Mouse (Mus musculus) cerebellum, adult 11-12 months (tissue): ENCODE measurements around the gene Dock3.

ENCODE experiments used
- DNase-seq: peaks from one replicate; pipeline ENCODE4 v3.0.0; 2022

Gene Dock3

GRCm38 (mm10) chr9:106885901-106886731, 345.6 kb downstream of the Dock3 start:
- DNase-seq: peak; percentile 76

GRCm38 (mm10) chr9:106884996-106885900, 346.5 kb downstream of the Dock3 start:
- DNase-seq: peak; percentile 58

GRCm38 (mm10) chr9:106884306-106884705, 347.4 kb downstream of the Dock3 start:
- peak; percentile 31 for DNase-seq

- no peak for DNase-seq
These were observed 348.6 kb downstream of the Dock3 start for GRCm38 (mm10) chr9:106883085-106883484.

GRCm38 (mm10) chr9:106882176-106882575, 349.5 kb downstream of the Dock3 start:
- no peak for DNase-seq

- DNase-seq: no peak
These were observed 350.5 kb downstream of the Dock3 start for GRCm38 (mm10) chr9:106881071-106881755.

- DNase-seq: no peak
These were observed 352.2 kb downstream of the Dock3 start for GRCm38 (mm10) chr9:106879471-106879870.

GRCm38 (mm10) chr9:106876666-106877065, 355.0 kb downstream of the Dock3 start:
- DNase-seq: no peak

GRCm38 (mm10) chr9:106874216-106874615, 357.5 kb downstream of the Dock3 start:
- DNase-seq: no peak

GRCm38 (mm10) chr9:106858036-106858435, 373.7 kb downstream of the Dock3 start:
- DNase-seq: no peak

- no peak for DNase-seq
These were observed 375.0 kb downstream of the Dock3 start for GRCm38 (mm10) chr9:106856664-106857063.
